In the genomic region with DNA sequence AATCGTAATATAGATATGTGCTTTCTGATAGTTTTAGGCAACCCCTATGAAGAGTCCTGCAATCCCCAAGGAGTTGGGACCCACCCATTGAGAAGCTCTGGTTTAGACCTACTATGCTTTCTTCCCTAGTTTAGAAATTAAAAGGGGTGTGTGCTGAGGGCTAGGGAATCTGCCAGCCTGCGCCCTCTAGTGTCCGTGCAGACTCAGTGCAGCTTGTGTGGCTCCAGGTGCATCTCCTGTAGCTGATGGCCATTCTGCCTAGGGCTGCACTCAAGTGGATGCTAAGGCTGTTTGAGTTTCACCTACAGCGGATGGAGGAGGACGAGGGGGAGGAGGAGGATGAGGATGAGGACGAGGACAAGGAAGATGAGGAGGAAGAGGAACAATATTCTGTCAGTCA, we compare ENCODE assay signal across 8 mouse cellular contexts. TPM values are rescaled to one million over a fixed set of nuclear protein-coding genes. Genes with fewer than 3 reads are reported as not detected.
DNase-seq lines count a peak whose midpoint lies in the region; ATAC-seq and TF ChIP-seq lines count a peak whose summit lies in the region.
"Not testable (repeated sequence)": the region's sequence is repeated elsewhere in the genome, so short reads cannot be mapped to it uniquely, and the experiment has no call there.

No protein-coding gene starts in this region.

- H3K4me2 ChIP-seq in liver, postnatal 0 days (ENCODE audit: low read depth, low read length) = not testable (repeated sequence)

- not testable (repeated sequence) for H3K27ac ChIP-seq in bone marrow, adult 2 months (ENCODE audit: control insufficient read depth, insufficient read depth, low read depth, low read length, poor library complexity); liver, postnatal 0 days (ENCODE audit: low read depth); spleen, adult 2 months (ENCODE audit: insufficient read depth, low read length)

- H3K9ac ChIP-seq in liver, postnatal 0 days (replicated peaks) = not testable (repeated sequence)

- ATAC-seq in liver, postnatal 0 days = not testable (repeated sequence)

- not testable (repeated sequence) for H3K27me3 ChIP-seq in E14TG2a.4 (ENCODE audit: insufficient read depth, low read length); liver, postnatal 0 days (ENCODE audit: insufficient read depth, low read length); spleen, adult 2 months (ENCODE audit: control insufficient read depth, insufficient read depth, low read length)

- peak; percentile 47 for TF ChIP-seq CTCF in E14TG2a.4 (conservative IDR thresholded peaks at IDR 0.05; ENCODE audit: low read length)
- peak; percentile 9; the same call in 1 of the 2 replicates for TF ChIP-seq CTCF in bone marrow, adult 2 months (IDR thresholded peaks at IDR 0.05; ENCODE audit: control insufficient read depth, insufficient read depth, low read length)
- TF ChIP-seq CTCF in liver, postnatal 0 days (IDR thresholded peaks at IDR 0.05; ENCODE audit: low read depth) = peak; percentile 50
- TF ChIP-seq CTCF in spleen, adult 2 months (IDR thresholded peaks at IDR 0.05; ENCODE audit: extremely low read depth, insufficient read depth, insufficient read length, insufficient replicate concordance) = peak; percentile 18; the same call in 1 of the 2 replicates

- not testable (repeated sequence) for TF ChIP-seq POLR2A in bone marrow, adult 2 months (IDR thresholded peaks at IDR 0.05; ENCODE audit: borderline replicate concordance, control insufficient read depth, low read depth, low read length); spleen, adult 2 months (IDR thresholded peaks at IDR 0.05; ENCODE audit: low read depth, low read length)

- H3K36me3 ChIP-seq in E14TG2a.4 (ENCODE audit: insufficient read depth, low read length); liver, postnatal 0 days (replicated peaks; ENCODE audit: insufficient read depth, low read length); spleen, adult 2 months (ENCODE audit: control insufficient read depth, insufficient read depth, low read length): not testable (repeated sequence)

- not testable (repeated sequence) for TF ChIP-seq EP300 in liver, postnatal 0 days (IDR thresholded peaks at IDR 0.05; ENCODE audit: low read depth)

- WGBS in bone marrow, adult 2 months = 59% methylated on average over 6 of the region's 6 CpGs
- WGBS in liver, postnatal 0 days (ENCODE audit: insufficient replicate concordance) = 39% methylated on average over 6 of the region's 6 CpGs
- WGBS in spleen, adult 2 months = 61% methylated on average over 6 of the region's 6 CpGs

- not testable (repeated sequence) for H3K4me1 ChIP-seq in E14TG2a.4 (replicated peaks; ENCODE audit: low read depth, low read length); bone marrow, adult 2 months (ENCODE audit: control insufficient read depth, insufficient read depth, low read length); liver, postnatal 0 days (ENCODE audit: insufficient read depth); spleen, adult 2 months (ENCODE audit: control insufficient read depth, insufficient read depth, insufficient read length)

- not testable (repeated sequence) for H3K9me3 ChIP-seq in E14TG2a.4 (ENCODE audit: low read length); liver, postnatal 0 days (ENCODE audit: low read length)

- not testable (repeated sequence) for H3K4me3 ChIP-seq in E14TG2a.4 (replicated peaks; ENCODE audit: low read length); bone marrow, adult 2 months (replicated peaks; ENCODE audit: control insufficient read depth, low read depth, low read length); liver, postnatal 0 days (ENCODE audit: low read depth, low read length); spleen, adult 2 months (ENCODE audit: extremely low read depth, insufficient read depth, insufficient read length)

- DNase-seq in cerebellum, postnatal 25 days = peak; percentile 2 to 4
- peak; percentile 1 for DNase-seq in induced T-regulatory cell, adult 2 months (ENCODE audit: low read depth)
- DNase-seq in kidney, postnatal 36 days = peak; percentile 0 to 8
- not testable (repeated sequence) for DNase-seq in liver, postnatal 0 days; spleen, adult 2 months (ENCODE audit: low read depth in 1 of 2, low spot score in 2 of 2)
- DNase-seq in thymus, postnatal 25 days = peak; percentile 19

RNA-seq across cellular contexts. Expression of a gene that starts 40.6 kb away (rescaled TPM):
- 3.3 and 6.6 TPM in 2 replicates for polyA plus RNA-seq in bone marrow, adult 2 months (2011; ENCODE audit: insufficient read depth, insufficient read length, low replicate concordance, missing spikeins)
- polyA plus RNA-seq in liver, postnatal 0 days (2015; fragmentation: Nextera tagmentation; extraction: Ambion mirVana) = 0.96 and 1.3 TPM in 2 replicates
- polyA plus RNA-seq in spleen, adult 2 months (2012; rRNA removed) = 3.3 and 3.7 TPM in 2 replicates
